Mouse (Mus musculus): Measurements from ENCODE around the gene Actg1. TPM values are rescaled to one million over a fixed set of nuclear protein-coding genes. Genes with fewer than 3 reads are reported as not detected.
A peak's percentile ranks its signal among the peaks of the same experiment; 100 is the strongest.

Actg1 gene
- polyA plus RNA-seq (2012; rRNA removed) = 1,024 and 1,454 TPM in 2 replicates

- DNase-seq (ENCODE audit: low spot score) = peak; percentile 87
These were observed at the start of gene Actg1 for GRCm38 (mm10) chr11:120347791-120348683. Gene Actg1 (minus strand): TSS chr11:120348542.

DNA sequence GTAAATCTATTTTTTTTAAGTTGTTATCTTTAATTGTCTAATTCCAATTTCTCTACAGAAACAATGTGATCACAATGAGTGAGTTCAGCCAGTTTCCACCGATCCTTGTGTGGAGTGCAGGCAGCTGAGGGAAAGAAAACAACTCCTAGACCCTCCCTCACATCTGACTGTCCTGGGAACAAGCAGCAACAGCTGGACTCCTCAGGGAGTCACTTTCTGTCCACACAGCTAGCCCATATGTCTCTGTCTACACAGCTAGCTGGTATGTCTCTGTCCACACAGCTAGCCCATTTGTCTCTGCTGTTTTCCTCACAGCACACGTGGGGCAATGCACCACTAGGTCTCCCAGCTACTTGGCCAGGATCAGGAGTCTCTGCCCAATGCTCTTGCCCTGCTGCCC lies 49.3 kb upstream of the Actg1 start:
- DNase-seq (ENCODE audit: low spot score) = no peak

GRCm38 (mm10) chr11:120395661-120396060 lies 47.3 kb upstream of the Actg1 start:
- no peak for DNase-seq (ENCODE audit: low spot score)

GRCm38 (mm10) chr11:120388580-120388979 lies 40.2 kb upstream of the Actg1 start:
- DNase-seq (ENCODE audit: low spot score) = no peak

GRCm38 (mm10) chr11:120387157-120387556 lies 38.8 kb upstream of the Actg1 start:
- DNase-seq (ENCODE audit: low spot score) = no peak

DNA sequence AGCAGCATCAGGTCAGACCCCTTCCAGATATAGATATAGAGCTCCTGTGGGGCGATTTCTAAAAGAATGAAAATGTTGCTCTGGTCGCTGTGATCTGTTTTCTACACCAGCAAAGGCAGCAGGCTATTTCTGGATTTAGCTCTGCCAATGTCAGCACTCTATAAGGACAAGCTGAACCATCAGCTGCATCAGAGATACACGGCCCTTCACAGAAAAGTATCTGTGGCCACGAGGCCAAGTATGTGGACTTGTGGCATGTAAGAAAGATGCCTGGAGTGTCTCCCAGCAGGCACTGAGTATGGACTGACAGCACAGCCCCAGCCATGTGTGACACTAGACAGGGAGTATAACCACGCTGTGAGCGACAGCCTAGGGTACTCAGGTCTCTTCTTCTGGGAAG lies 38.3 kb upstream of the Actg1 start:
- no peak for DNase-seq (ENCODE audit: low spot score)

DNA sequence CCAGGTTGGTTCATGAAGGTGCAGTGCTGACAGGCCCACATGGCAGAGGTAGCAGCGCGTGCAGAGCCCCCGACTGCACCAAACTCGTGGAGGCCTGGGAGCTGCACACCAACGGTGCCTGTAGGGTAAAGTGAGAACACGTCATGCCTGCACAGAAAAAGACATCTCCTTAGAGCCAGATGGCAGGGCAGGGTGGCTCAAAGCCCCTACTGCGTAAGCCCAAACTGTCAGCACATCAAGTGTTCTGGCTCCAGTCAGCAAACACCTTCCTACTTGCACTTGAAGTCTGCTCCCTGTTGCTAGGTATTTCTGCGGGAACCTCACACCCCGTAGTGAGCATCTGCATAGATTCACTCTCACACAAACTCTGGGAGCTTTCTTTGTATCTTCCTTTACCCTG lies 34.2 kb upstream of the Actg1 start:
- no peak for DNase-seq (ENCODE audit: low spot score)

GRCm38 (mm10) chr11:120381157-120381556 lies 32.8 kb upstream of the Actg1 start:
- no peak for DNase-seq (ENCODE audit: low spot score)

GRCm38 (mm10) chr11:120380271-120380670 lies 31.9 kb upstream of the Actg1 start:
- DNase-seq (ENCODE audit: low spot score) = no peak

- peak; percentile 77 for DNase-seq (ENCODE audit: low spot score)
These were observed 30.5 kb upstream of the Actg1 start, which contains the start of gene Faap100 for GRCm38 (mm10) chr11:120378611-120379540. Gene Faap100 (minus strand): TSS chr11:120378764.

- peak; percentile 57 for DNase-seq (ENCODE audit: low spot score)
These were observed 29.8 kb upstream of the Actg1 start for GRCm38 (mm10) chr11:120378031-120378610.

DNA sequence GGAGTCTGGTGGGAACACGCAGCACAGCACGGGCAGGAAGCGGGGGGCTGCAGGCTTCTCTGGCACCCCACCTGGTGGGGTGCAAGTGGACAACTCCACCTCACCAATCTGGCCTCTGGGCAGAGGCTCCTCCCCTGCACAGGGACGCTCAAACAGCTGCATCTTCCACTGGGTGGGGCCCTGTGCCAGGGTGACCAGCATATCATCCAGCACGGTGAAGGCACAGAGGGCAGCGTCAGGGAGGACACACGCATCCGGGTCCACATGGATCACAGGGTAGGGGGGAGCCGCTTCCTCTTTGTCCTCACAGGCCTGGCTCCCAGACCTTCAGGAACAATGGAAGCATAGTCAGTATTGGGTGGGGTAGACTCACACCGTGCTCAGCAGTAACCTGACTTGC lies 29.0 kb upstream of the Actg1 start:
- DNase-seq (ENCODE audit: low spot score) = no peak

GRCm38 (mm10) chr11:120376302-120377160 lies 28.2 kb upstream of the Actg1 start:
- DNase-seq (ENCODE audit: low spot score) = no peak

- no peak for DNase-seq (ENCODE audit: low spot score)
These were observed 27.0 kb upstream of the Actg1 start for GRCm38 (mm10) chr11:120375324-120375723.

DNA sequence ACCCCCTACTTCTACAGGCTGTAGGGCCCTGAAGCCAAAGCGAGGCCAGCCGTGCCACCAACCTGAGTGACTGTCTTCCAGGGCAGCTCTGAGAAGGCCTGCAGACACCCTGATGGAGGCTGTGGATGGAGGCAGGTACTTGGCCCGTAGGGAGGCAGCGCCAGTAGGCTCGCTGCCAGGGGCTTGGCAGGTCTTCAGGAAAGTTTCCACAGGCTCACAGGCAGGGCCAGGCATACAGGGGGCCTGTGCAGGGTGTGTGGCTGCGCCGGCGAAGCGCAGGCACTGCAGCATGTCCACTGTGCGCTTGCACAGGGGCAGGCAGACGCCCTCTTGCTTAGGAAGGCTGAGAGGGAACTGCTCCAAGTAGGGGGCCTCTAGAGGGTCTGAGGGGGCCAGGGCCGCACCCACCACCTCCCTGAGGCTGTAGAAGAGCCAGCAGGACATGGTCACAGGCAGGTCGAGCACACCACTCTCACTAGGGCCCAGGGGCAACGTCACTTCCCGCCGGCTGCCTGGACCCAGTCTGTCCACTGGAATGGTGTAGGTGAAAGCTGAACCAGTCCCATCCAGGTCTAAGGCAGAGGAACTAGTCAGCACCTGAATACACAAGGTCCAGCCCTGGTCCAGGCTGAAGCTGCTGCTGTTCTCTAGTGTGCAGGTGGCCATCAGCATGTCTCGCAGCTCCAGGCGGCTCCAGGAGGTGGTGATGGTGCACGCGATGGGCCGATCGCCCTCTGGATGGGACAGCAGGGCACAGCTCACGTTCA lies 25.7 kb upstream of the Actg1 start:
- no peak for DNase-seq (ENCODE audit: low spot score)

GRCm38 (mm10) chr11:120373025-120373424 lies 24.7 kb upstream of the Actg1 start:
- no peak for DNase-seq (ENCODE audit: low spot score)

- no peak for DNase-seq (ENCODE audit: low spot score)
These were observed 21.3 kb upstream of the Actg1 start for GRCm38 (mm10) chr11:120369656-120370055.

GRCm38 (mm10) chr11:120366443-120367027 lies 18.2 kb upstream of the Actg1 start:
- no peak for DNase-seq (ENCODE audit: low spot score)

DNA sequence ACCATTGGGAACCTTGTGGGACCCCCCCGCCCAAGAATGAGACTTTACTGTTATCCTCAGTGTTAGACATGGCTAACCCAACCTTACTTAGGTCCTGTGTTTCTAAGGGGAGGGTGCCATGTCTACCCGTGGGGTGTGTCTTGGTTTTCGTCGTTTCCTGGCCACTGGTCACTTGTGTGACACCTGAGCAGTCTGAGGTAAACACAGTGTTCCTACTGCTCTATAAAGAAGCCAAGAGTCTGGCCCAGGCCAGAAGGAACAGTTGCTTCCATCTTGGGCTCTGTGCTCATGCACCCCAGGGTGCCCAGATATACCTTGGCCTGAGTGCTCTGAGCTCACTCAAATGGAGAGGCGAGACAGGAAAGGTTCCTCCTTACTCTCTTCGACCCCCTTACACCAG lies 14.5 kb upstream of the Actg1 start:
- no peak for DNase-seq (ENCODE audit: low spot score)

GRCm38 (mm10) chr11:120361295-120361694 lies 13.0 kb upstream of the Actg1 start, which contains the start of gene Fscn2:
Gene Fscn2 (plus strand): TSS chr11:120361534.
- no peak for DNase-seq (ENCODE audit: low spot score)

Data from urinary bladder, adult 2 months (tissue).